Comparison of ENCODE assay signal across 32 mouse cellular contexts in the genomic region with DNA sequence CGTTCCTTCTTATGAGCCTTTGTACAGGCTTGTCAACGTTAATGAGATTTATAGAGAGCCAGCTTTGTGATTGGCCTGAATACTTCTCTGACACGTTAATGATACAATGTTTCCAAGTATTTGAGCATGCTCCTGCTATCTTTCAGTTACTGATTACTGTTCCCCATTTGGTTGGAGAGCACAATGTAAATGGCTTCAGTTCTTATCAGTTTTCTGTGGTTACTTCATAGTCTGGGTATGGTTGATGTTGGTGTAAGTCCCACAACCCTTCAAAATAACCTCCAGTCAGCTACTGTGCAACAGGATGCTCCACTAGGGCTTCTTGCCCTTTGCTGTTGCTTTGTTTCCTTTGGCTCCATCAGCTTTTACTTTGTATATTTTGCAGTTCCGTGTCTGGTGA.
DNase-seq lines count a peak whose midpoint lies in the region; ATAC-seq and TF ChIP-seq lines count a peak whose summit lies in the region.
"Had no signal": no experiment of that assay in that cellular context is flagged by ENCODE, and none has a peak within 500 bp of the region (broad histone marks: within the 10 kb centered on the region; RNA-seq: fewer than 3 reads in every experiment).

No protein-coding gene starts in this region.

- intact Hi-C loops in heart, postnatal 14 days (cut with DNase I) = loop anchor here (5.0 kb wide), 1 partner anchor 163 kb away; no protein-coding TSS in a partner anchor

- peak; percentile 89 for ATAC-seq in heart, embryonic 16.5 days (replicated peaks; ENCODE audit: extremely low read depth, insufficient read depth, low FRiP score)
- no peak for ATAC-seq in kidney, postnatal 0 days (replicated peaks; ENCODE audit: low FRiP score, low read depth)
- ATAC-seq: activated CD4-positive, CD25-positive, alpha-beta regulatory T cell, adult 4 months; forebrain, embryonic 15.5 days; hindbrain, postnatal 0 days; intestine, embryonic 15.5 days; midbrain, embryonic 13.5 days had no signal

- DNase-seq in heart, adult 11 months = peak; percentile 76
- no peak for DNase-seq in heart, adult 18-20 months
- no peak for DNase-seq in heart, postnatal 14 days
- peak; percentile 67 for DNase-seq in kidney, postnatal 0 days (ENCODE audit: low spot score)
- DNase-seq in kidney, adult 9 months = no peak
- peak; percentile 33 for DNase-seq in testis, postnatal 14 days (ENCODE audit: low spot score)
- DNase-seq in testis, postnatal 10 days (ENCODE audit: low spot score) = no peak
- DNase-seq: adrenal gland, adult 2 months; adrenal gland, postnatal 36 days; cerebellum, adult 18-20 months; cerebellum, postnatal 10 days; gastrocnemius, postnatal 25 days; layer of hippocampus, adult 9-11 months; liver, embryonic 13.5 days; lung, adult 2 months; right cerebral cortex, postnatal 4 days; thymus, postnatal 14 days had no signal

- peaks cover 9% of the 10 kb centered on the region for H3K4me1 ChIP-seq in heart, embryonic 16.5 days (ENCODE audit: control insufficient read depth, insufficient read depth, low read length)
- H3K4me1 ChIP-seq in kidney, postnatal 0 days (replicated peaks; ENCODE audit: insufficient read depth, low read length) = no peaks in the 10 kb centered on the region
- H3K4me1 ChIP-seq: embryonic facial prominence, embryonic 13.5 days; forebrain, embryonic 10.5 days; intestine, embryonic 15.5 days; kidney, embryonic 15.5 days; limb, embryonic 10.5 days; limb, embryonic 15.5 days; liver, embryonic 13.5 days had no signal

- no peak overlapping the region for H3K9ac ChIP-seq in heart, embryonic 16.5 days (ENCODE audit: low read length)
- no peak overlapping the region for H3K9ac ChIP-seq in kidney, postnatal 0 days (ENCODE audit: low read depth, low read length)
- H3K9ac ChIP-seq: embryonic facial prominence, embryonic 13.5 days; forebrain, embryonic 15.5 days; hindbrain, embryonic 12.5 days; intestine, embryonic 15.5 days; kidney, embryonic 15.5 days; limb, embryonic 15.5 days; liver, embryonic 13.5 days; midbrain, embryonic 13.5 days; neural tube, embryonic 13.5 days had no signal

- no peaks in the 10 kb centered on the region for H3K36me3 ChIP-seq in heart, embryonic 16.5 days (ENCODE audit: control insufficient read depth, insufficient read depth)
- no peaks in the 10 kb centered on the region for H3K36me3 ChIP-seq in kidney, postnatal 0 days (ENCODE audit: insufficient read depth, low read length)
- H3K36me3 ChIP-seq: embryonic facial prominence, embryonic 13.5 days; forebrain, embryonic 10.5 days; forebrain, embryonic 15.5 days; hindbrain, embryonic 12.5 days; intestine, embryonic 15.5 days; kidney, embryonic 15.5 days; limb, embryonic 10.5 days; limb, embryonic 15.5 days; liver, embryonic 13.5 days; midbrain, embryonic 13.5 days; neural tube, embryonic 13.5 days had no signal

- H3K27ac ChIP-seq in heart, embryonic 16.5 days (ENCODE audit: low read length) = peak overlapping the region; percentile 44
- H3K27ac ChIP-seq in kidney, postnatal 0 days = no peak overlapping the region
- H3K27ac ChIP-seq: embryonic facial prominence, embryonic 13.5 days; forebrain, embryonic 10.5 days; forebrain, embryonic 15.5 days; hindbrain, embryonic 12.5 days; hindbrain, postnatal 0 days; intestine, embryonic 15.5 days; kidney, embryonic 15.5 days; limb, embryonic 10.5 days; limb, embryonic 15.5 days; liver, embryonic 13.5 days; macrophage; midbrain, embryonic 13.5 days; neural tube, embryonic 13.5 days had no signal

- no peaks in the 10 kb centered on the region for H3K9me3 ChIP-seq in heart, embryonic 16.5 days (replicated peaks; ENCODE audit: control insufficient read depth, low read length)
- no peaks in the 10 kb centered on the region for H3K9me3 ChIP-seq in kidney, postnatal 0 days (replicated peaks; ENCODE audit: low read length)
- H3K9me3 ChIP-seq: embryonic facial prominence, embryonic 13.5 days; forebrain, embryonic 10.5 days; forebrain, embryonic 15.5 days; hindbrain, embryonic 12.5 days; intestine, embryonic 15.5 days; kidney, embryonic 15.5 days; limb, embryonic 10.5 days; limb, embryonic 15.5 days; liver, embryonic 13.5 days; midbrain, embryonic 13.5 days; neural tube, embryonic 13.5 days had no signal

- 27% methylated on average over 4 of the region's 4 CpGs for WGBS in heart, embryonic 16.5 days
- WGBS in kidney, postnatal 0 days = 48% methylated on average over 4 of the region's 4 CpGs

- no peak overlapping the region for H3K4me2 ChIP-seq in heart, embryonic 16.5 days (ENCODE audit: low read depth, low read length)
- no peak overlapping the region for H3K4me2 ChIP-seq in kidney, postnatal 0 days (ENCODE audit: low read length)
- H3K4me2 ChIP-seq: embryonic facial prominence, embryonic 13.5 days; forebrain, embryonic 15.5 days; hindbrain, embryonic 12.5 days; intestine, embryonic 15.5 days; kidney, embryonic 15.5 days; limb, embryonic 15.5 days; liver, embryonic 13.5 days; midbrain, embryonic 13.5 days; neural tube, embryonic 13.5 days had no signal

- no peak overlapping the region for H3K4me3 ChIP-seq in heart, embryonic 16.5 days (ENCODE audit: low read length)
- no peak overlapping the region for H3K4me3 ChIP-seq in kidney, postnatal 0 days (replicated peaks; ENCODE audit: low read depth, low read length)
- H3K4me3 ChIP-seq: embryonic facial prominence, embryonic 13.5 days; forebrain, embryonic 10.5 days; forebrain, embryonic 15.5 days; hindbrain, embryonic 12.5 days; intestine, embryonic 15.5 days; kidney, embryonic 15.5 days; limb, embryonic 10.5 days; limb, embryonic 15.5 days; liver, embryonic 13.5 days; midbrain, embryonic 13.5 days; neural tube, embryonic 13.5 days had no signal

- H3K27me3 ChIP-seq in heart, embryonic 16.5 days (ENCODE audit: control insufficient read depth, insufficient read depth, low read length) = no peaks in the 10 kb centered on the region
- H3K27me3 ChIP-seq in kidney, postnatal 0 days (ENCODE audit: insufficient read depth, low read length) = no peaks in the 10 kb centered on the region
- H3K27me3 ChIP-seq: CH12.LX; embryonic facial prominence, embryonic 13.5 days; forebrain, embryonic 15.5 days; hindbrain, embryonic 12.5 days; intestine, embryonic 15.5 days; kidney, embryonic 15.5 days; limb, embryonic 15.5 days; liver, embryonic 13.5 days; midbrain, embryonic 13.5 days; neural tube, embryonic 13.5 days had no signal

- TF ChIP-seq CTCF in kidney, postnatal 0 days (IDR thresholded peaks at IDR 0.05; ENCODE audit: low read depth) = no peak

Comparison
In these comparisons a context has a peak if more than half of its experiments do, and no peak if none do; other contexts are left out.
1. DNase-seq: peak in heart, adult 11 months (single experiment), kidney, postnatal 0 days (single experiment) and testis, postnatal 14 days (single experiment); none in heart, adult 18-20 months (0 of 2), heart, postnatal 14 days (0 of 2), kidney, adult 9 months (single experiment) and testis, postnatal 10 days (single experiment).